Mouse (Mus musculus) adrenal gland, postnatal 10 days (tissue): ENCODE measurements at regions not wholly inside any gene's neighbourhood (a gene's known extent, or its start where the extent isn't known, plus 50 kb on each side); places are given as distances from the start of the nearest gene placed in this dataset. TPM values are rescaled to one million over a fixed set of nuclear protein-coding genes. Genes with fewer than 3 reads are reported as not detected.
"Not testable (repeated sequence)": the region's sequence is repeated elsewhere in the genome, so short reads cannot be mapped to it uniquely, and the experiment has no call there.

Source experiments
- DNase-seq: peaks from one replicate; pipeline ENCODE4 v3.0.0; 2021; ENCODE audit warnings: mixed read lengths
- microRNA-seq: library from miRNA; unstranded; fragments of <30 nt; microRNA quantifications from one replicate; pipeline ENCODE4 v1.2.0, GENCODE M21; 2021

GRCm38 (mm10) chr1:165014328-165014727 is 79.0 kb upstream of the Xcl1 start:
- DNase-seq = no peak

GRCm38 (mm10) chr1:165013428-165013827 is 78.1 kb upstream of the Xcl1 start:
- DNase-seq = no peak

GRCm38 (mm10) chr1:165012376-165012775 is 77.0 kb upstream of the Xcl1 start:
- DNase-seq = peak; percentile 10

- DNase-seq = peak; percentile 12
These were observed 64.2 kb upstream of the Xcl1 start for GRCm38 (mm10) chr1:164999515-164999914.

- DNase-seq = no peak
These were observed 63.3 kb upstream of the Xcl1 start for GRCm38 (mm10) chr1:164998621-164999020.

- peak; percentile 19 for DNase-seq
These were observed 62.3 kb upstream of the Xcl1 start for GRCm38 (mm10) chr1:164997660-164998059.

GRCm38 (mm10) chr1:164994247-164994660 is 58.9 kb upstream of the Xcl1 start:
- no peak for DNase-seq

- not testable (repeated sequence) for DNase-seq
These were observed 58.0 kb upstream of the Xcl1 start for GRCm38 (mm10) chr1:164993175-164993875.

- DNase-seq = peak; percentile 28
These were observed 53.7 kb upstream of the Xcl1 start for GRCm38 (mm10) chr1:164988982-164989381.

GRCm38 (mm10) chr1:164988191-164988590 is 52.9 kb upstream of the Xcl1 start:
- no peak for DNase-seq

GRCm38 (mm10) chr1:164985521-164985920 is 50.2 kb upstream of the Xcl1 start:
- not testable (repeated sequence) for DNase-seq

Small RNAs in the stretch of these regions (microRNA-seq; reads per million reads assigned to microRNA genes)
- gene Gm26042 = not detected
